Mouse (Mus musculus) brain, embryonic 14.5 days (tissue): ENCODE measurements around the gene Zbtb22.
"Not testable (repeated sequence)": the region's sequence is repeated elsewhere in the genome, so short reads cannot be mapped to it uniquely, and the experiment has no call there.

ENCODE experiments used
- CTCF ChIP-seq: fragments of 200-500 bp; IDR thresholded peaks from 2 replicates; pipeline ENCODE4 v1.5.1; 2012; ENCODE audit warnings: inconsistent platforms, mild to moderate bottlenecking, moderate library complexity, borderline replicate concordance; ENCODE audit not compliant: insufficient read depth, insufficient read length; ENCODE audit errors: extremely low read depth
- POLR2A ChIP-seq: fragments of 200-500 bp; IDR thresholded peaks from 2 replicates; pipeline ENCODE4 v1.6.1; 2012; ENCODE audit warnings: mild to moderate bottlenecking, inconsistent platforms, borderline replicate concordance; ENCODE audit not compliant: poor library complexity, insufficient read depth, insufficient read length, severe bottlenecking; ENCODE audit errors: extremely low read depth

- TF ChIP-seq POLR2A, CTCF: not testable (repeated sequence)
Measured at GRCm38 (mm10) chr17:33898193-33898592, 17.5 kb upstream of the Zbtb22 start.
